29 mouse cellular contexts compared by ENCODE assay signal in the genomic region with DNA sequence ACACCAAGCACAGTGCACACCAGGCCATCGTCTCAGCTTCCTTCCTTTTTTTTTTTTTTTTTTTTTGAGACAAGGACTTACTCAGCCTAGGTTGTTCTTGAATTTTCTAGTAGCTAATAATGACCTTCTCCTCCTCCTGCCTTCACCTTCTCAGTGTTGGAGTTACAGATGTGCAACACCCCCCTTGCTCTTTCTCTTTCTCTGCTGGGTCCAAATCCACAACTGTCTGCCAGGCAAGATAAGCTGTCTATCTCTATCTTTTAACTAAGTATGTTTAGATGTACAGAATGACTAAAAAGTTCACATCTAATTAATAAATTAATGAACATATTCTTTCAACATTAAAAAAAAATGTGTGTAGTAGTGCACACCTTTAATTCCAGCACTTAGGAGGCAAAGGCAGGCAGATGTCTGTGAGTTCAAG. TPM values are rescaled to one million over a fixed set of nuclear protein-coding genes. Genes with fewer than 3 reads are reported as not detected.
DNase-seq lines count a peak whose midpoint lies in the region; ATAC-seq lines count a peak whose summit lies in the region.
"Had no signal": no experiment of that assay in that cellular context is flagged by ENCODE, and none has a peak within 500 bp of the region (broad histone marks: within the 10 kb centered on the region; RNA-seq: fewer than 3 reads in every experiment).

No protein-coding gene starts in this region.

- 20% methylated on average over 1 of the region's 1 CpGs for WGBS in liver, embryonic 13.5 days (ENCODE audit: insufficient replicate concordance)
- no CpG with 5 or more reads among the region's 1 CpGs for WGBS in macrophage (ENCODE audit: missing documents)
- 64% methylated on average over 1 of the region's 1 CpGs for WGBS in midbrain, embryonic 11.5 days

- H3K27ac ChIP-seq in liver, embryonic 13.5 days: peak overlapping the region; percentile 86
- H3K27ac ChIP-seq in macrophage: peak overlapping the region; percentile 60
- no peak overlapping the region for H3K27ac ChIP-seq in midbrain, embryonic 11.5 days (ENCODE audit: low read depth, low read length)
- H3K27ac ChIP-seq: embryonic facial prominence, embryonic 13.5 days; forebrain, embryonic 12.5 days; heart, embryonic 15.5 days; hindbrain, postnatal 0 days; intestine, embryonic 15.5 days; kidney, postnatal 0 days; limb, embryonic 10.5 days; limb, embryonic 15.5 days; midbrain, embryonic 13.5 days had no signal

- DNase-seq in MEL-GATA-1-ER (ENCODE audit: extremely low read depth, low read depth): peak; percentile 35
- no peak for DNase-seq in liver, embryonic 13.5 days
- DNase-seq in left cerebral cortex, postnatal 10 days (ENCODE audit: extremely low spot score in 1 of 2, low spot score in 2 of 2): no peak
- no peak for DNase-seq in gastrocnemius, postnatal 4 days (ENCODE audit: low spot score in 2 of 2)
- no peak for DNase-seq in midbrain, embryonic 11.5 days (ENCODE audit: low spot score, missing footprints)
- DNase-seq: adrenal gland, adult 8-10 months; cerebellum, adult 11 months; cerebellum, adult 9-10 months; cerebellum, postnatal 36 days; forebrain, postnatal 0 days; kidney, adult 2 months; layer of hippocampus, postnatal 36 days; lung, postnatal 4 days; retina, postnatal 1 day; right cerebral cortex, postnatal 14 days had no signal

- H3K4me2 ChIP-seq in liver, embryonic 13.5 days: peak overlapping the region; percentile 55
- H3K4me2 ChIP-seq in midbrain, embryonic 11.5 days: no peak overlapping the region
- H3K4me2 ChIP-seq: embryonic facial prominence, embryonic 13.5 days; forebrain, embryonic 12.5 days; heart, embryonic 15.5 days; intestine, embryonic 15.5 days; limb, embryonic 15.5 days; midbrain, embryonic 13.5 days had no signal

- intact Hi-C loops in left cerebral cortex, postnatal 10 days (cut with DNase I): loop anchor here (5.0 kb wide), 1 partner anchor 72 kb away; a partner anchor contains a TSS

- ATAC-seq in erythroblast, adult 5-6 weeks (replicated peaks; ENCODE audit: low FRiP score, poor library complexity, severe bottlenecking): no peak
- peak; percentile 64 for ATAC-seq in liver, embryonic 13.5 days (ENCODE audit: low read depth)
- no peak for ATAC-seq in midbrain, embryonic 11.5 days (ENCODE audit: low FRiP score)
- ATAC-seq: activated CD4-positive, CD25-positive, alpha-beta regulatory T cell, adult 4 months; forebrain, postnatal 0 days; hindbrain, postnatal 0 days; intestine, embryonic 15.5 days; lung, postnatal 0 days; midbrain, embryonic 13.5 days had no signal

- peaks cover 77% of the 10 kb centered on the region for H3K4me1 ChIP-seq in erythroblast, embryonic 14.5 days (ENCODE audit: control insufficient read depth)
- peaks cover 82% of the 10 kb centered on the region for H3K4me1 ChIP-seq in liver, embryonic 13.5 days (replicated peaks)
- no peaks in the 10 kb centered on the region; the same call in 1 of the 2 replicates for H3K4me1 ChIP-seq in midbrain, embryonic 11.5 days (ENCODE audit: control insufficient read depth, insufficient read depth, low read length)

- no peaks in the 10 kb centered on the region for H3K27me3 ChIP-seq in erythroblast, embryonic 14.5 days (ENCODE audit: control insufficient read depth)
- H3K27me3 ChIP-seq in liver, embryonic 13.5 days: no peaks in the 10 kb centered on the region
- H3K27me3 ChIP-seq in midbrain, embryonic 11.5 days (ENCODE audit: control insufficient read depth, insufficient read depth, low read length): no peaks in the 10 kb centered on the region
- H3K27me3 ChIP-seq: embryonic facial prominence, embryonic 13.5 days; forebrain, embryonic 12.5 days; heart, embryonic 15.5 days; intestine, embryonic 15.5 days; limb, embryonic 15.5 days; midbrain, embryonic 13.5 days had no signal

- peaks cover 82% of the 10 kb centered on the region for H3K79me2 ChIP-seq in macrophage (ENCODE audit: inconsistent target)

- H3K36me3 ChIP-seq in erythroblast, embryonic 14.5 days (ENCODE audit: control insufficient read depth): peaks cover 95% of the 10 kb centered on the region
- H3K36me3 ChIP-seq in liver, embryonic 13.5 days: peaks cover 77% of the 10 kb centered on the region
- peaks cover 7% of the 10 kb centered on the region for H3K36me3 ChIP-seq in macrophage (ENCODE audit: inconsistent target)
- no peaks in the 10 kb centered on the region for H3K36me3 ChIP-seq in midbrain, embryonic 11.5 days (ENCODE audit: control insufficient read depth, insufficient read depth, low read length)

- H3K9ac ChIP-seq in liver, embryonic 13.5 days: peak overlapping the region; percentile 65
- H3K9ac ChIP-seq in midbrain, embryonic 11.5 days (ENCODE audit: low read length): no peak overlapping the region
- H3K9ac ChIP-seq: embryonic facial prominence, embryonic 13.5 days; forebrain, embryonic 12.5 days; forebrain, postnatal 0 days; heart, embryonic 15.5 days; intestine, embryonic 15.5 days; limb, embryonic 15.5 days; midbrain, embryonic 13.5 days had no signal

- H3K9me3 ChIP-seq in erythroblast, embryonic 14.5 days (ENCODE audit: control insufficient read depth, low read length): no peaks in the 10 kb centered on the region
- H3K9me3 ChIP-seq in liver, embryonic 13.5 days (replicated peaks): no peaks in the 10 kb centered on the region
- no peaks in the 10 kb centered on the region for H3K9me3 ChIP-seq in midbrain, embryonic 11.5 days (ENCODE audit: control insufficient read depth, low read length)
- H3K9me3 ChIP-seq: embryonic facial prominence, embryonic 13.5 days; forebrain, embryonic 12.5 days; heart, embryonic 15.5 days; intestine, embryonic 15.5 days; limb, embryonic 10.5 days; limb, embryonic 15.5 days; midbrain, embryonic 13.5 days had no signal

- H3K4me3 ChIP-seq in erythroblast, embryonic 14.5 days (replicated peaks): peak overlapping the region; percentile 28
- peak overlapping the region; percentile 16 for H3K4me3 ChIP-seq in liver, embryonic 13.5 days (replicated peaks)
- H3K4me3 ChIP-seq in macrophage (ENCODE audit: inconsistent target): no peak overlapping the region
- H3K4me3 ChIP-seq in midbrain, embryonic 11.5 days (ENCODE audit: low read depth, low read length): no peak overlapping the region
- H3K4me3 ChIP-seq: embryonic facial prominence, embryonic 13.5 days; forebrain, embryonic 12.5 days; heart, embryonic 15.5 days; intestine, embryonic 15.5 days; limb, embryonic 10.5 days; limb, embryonic 15.5 days; midbrain, embryonic 13.5 days had no signal

RNA-seq across cellular contexts. Expression of a gene that starts 6.6 kb away (rescaled TPM):
- 16.0 and 18.6 TPM in 2 replicates for polyA plus RNA-seq in erythroblast, embryonic 14.5 days (2012)
- 274 and 358 TPM in 2 replicates for total RNA-seq in erythroblast, adult 5-6 weeks (2015; ENCODE audit: low replicate concordance)
- 493 and 499 TPM in 2 replicates for total RNA-seq in erythroblast, adult 5-6 weeks (2017; ENCODE audit: low replicate concordance)
- polyA plus RNA-seq in liver, embryonic 13.5 days (2015; fragmentation: Nextera tagmentation; extraction: Ambion mirVana): 105 and 112 TPM in 2 replicates
- 10 to 100 TPM in 24 of 26 experiments, 1 to 10 TPM in 2; 4.9 to 44.5 (median 23.9) TPM for total RNA-seq in macrophage (2018; cell fraction: chromatin; rRNA removed)
- 10 to 100 TPM; 12.3 to 18.8 (median 15.3) TPM for total RNA-seq in macrophage (2018; cell fraction: cytosol; rRNA removed)
- total RNA-seq in macrophage (2018; cell fraction: nucleus; rRNA removed): 10 to 100 TPM in 21 of 26 experiments, 1 to 10 TPM in 5; 7.5 to 31.9 (median 17.7) TPM
- polyA plus RNA-seq in macrophage (2018): 10.3 to 16.8 TPM (median 14.7 TPM) in 3 replicates
- total RNA-seq in left cerebral cortex, postnatal 10 days (2021): 10 to 100 TPM; 24.1 to 27.4 TPM
- total RNA-seq in gastrocnemius, postnatal 4 days (2021): 10 to 100 TPM; 10.1 to 14.9 TPM
- 21.0 and 22.7 TPM in 2 replicates for polyA plus RNA-seq in midbrain, embryonic 11.5 days (2014; fragmentation: Nextera tagmentation; extraction: Ambion mirVana)

RNA-seq across cellular contexts. Expression of a gene that starts 7.0 kb away (rescaled TPM):
- 7.4 and 19.9 TPM in 2 replicates for polyA plus RNA-seq in erythroblast, embryonic 14.5 days (2012)
- 27.9 and 29.9 TPM in 2 replicates for total RNA-seq in erythroblast, adult 5-6 weeks (2015; ENCODE audit: low replicate concordance)
- 26.8 and 29.1 TPM in 2 replicates for total RNA-seq in erythroblast, adult 5-6 weeks (2017; ENCODE audit: low replicate concordance)
- 109 and 110 TPM in 2 replicates for polyA plus RNA-seq in liver, embryonic 13.5 days (2015; fragmentation: Nextera tagmentation; extraction: Ambion mirVana)
- 10 to 100 TPM in 20 of 26 experiments, 1 to 10 TPM in 6; 4.6 to 47.7 (median 18.7) TPM for total RNA-seq in macrophage (2018; cell fraction: chromatin; rRNA removed)
- 100 to 1,000 TPM in 20 of 26 experiments, 10 to 100 TPM in 6; 79.9 to 168 (median 109) TPM for total RNA-seq in macrophage (2018; cell fraction: cytosol; rRNA removed)
- 10 to 100 TPM; 15.5 to 79.1 (median 41.2) TPM for total RNA-seq in macrophage (2018; cell fraction: nucleus; rRNA removed)
- 118 to 154 TPM (median 126 TPM) in 3 replicates for polyA plus RNA-seq in macrophage (2018)
- total RNA-seq in left cerebral cortex, postnatal 10 days (2021): 10 to 100 TPM; 65.2 to 66.3 TPM
- total RNA-seq in gastrocnemius, postnatal 4 days (2021): 10 to 100 TPM; 52.9 to 62.8 TPM
- 50.8 and 52.5 TPM in 2 replicates for polyA plus RNA-seq in midbrain, embryonic 11.5 days (2014; fragmentation: Nextera tagmentation; extraction: Ambion mirVana)

Comparison
In these comparisons a context has a peak if more than half of its experiments do, and no peak if none do; other contexts are left out.
1. H3K4me3 ChIP-seq: peak in erythroblast, embryonic 14.5 days (single experiment) and liver, embryonic 13.5 days (single experiment); none in macrophage (single experiment) and midbrain, embryonic 11.5 days (single experiment).